Mouse (Mus musculus) heart, postnatal 4 days (tissue): ENCODE measurements around the gene Hdac5. TPM values are rescaled to one million over a fixed set of nuclear protein-coding genes. Genes with fewer than 3 reads are reported as not detected.
"Not testable (repeated sequence)": the region's sequence is repeated elsewhere in the genome, so short reads cannot be mapped to it uniquely, and the experiment has no call there.

Experiments used
- DNase-seq: peaks from one replicate; pipeline ENCODE4 v3.0.0; 2021
- microRNA-seq, 2 experiments: library from miRNA; unstranded; fragments of <30 nt; microRNA quantifications; one replicate each; pipeline ENCODE4 v1.2.0; 2021 to 2022
- total RNA-seq, 2 experiments: library from RNA; stranded (reverse); gene quantifications; 2 replicates each; pipeline ENCODE4 v1.2.3; 2021

Hdac5 gene
- total RNA-seq, 2 experiments from 2014 or later, result 90.7 to 91.4 TPM

DNA sequence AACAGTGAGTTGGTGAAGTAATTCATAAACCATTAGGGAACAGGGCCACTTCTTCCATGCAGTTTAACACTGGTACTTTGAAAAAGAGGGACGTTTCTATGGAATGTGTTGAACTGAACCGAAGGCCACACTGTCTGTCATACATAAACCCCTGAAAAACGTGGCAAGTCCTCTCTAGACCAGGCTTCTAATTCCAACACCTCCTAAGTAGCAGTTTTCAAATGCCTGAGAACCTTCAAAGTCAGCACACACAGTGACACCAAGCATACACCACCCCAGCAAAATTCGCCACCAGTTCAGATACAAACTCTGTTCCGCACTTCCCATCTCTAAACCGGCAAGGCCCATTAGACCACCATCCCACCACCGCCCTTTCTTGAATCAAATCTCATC lies 45.7 kb downstream of the Hdac5 start:
- DNase-seq, result no peak

DNA sequence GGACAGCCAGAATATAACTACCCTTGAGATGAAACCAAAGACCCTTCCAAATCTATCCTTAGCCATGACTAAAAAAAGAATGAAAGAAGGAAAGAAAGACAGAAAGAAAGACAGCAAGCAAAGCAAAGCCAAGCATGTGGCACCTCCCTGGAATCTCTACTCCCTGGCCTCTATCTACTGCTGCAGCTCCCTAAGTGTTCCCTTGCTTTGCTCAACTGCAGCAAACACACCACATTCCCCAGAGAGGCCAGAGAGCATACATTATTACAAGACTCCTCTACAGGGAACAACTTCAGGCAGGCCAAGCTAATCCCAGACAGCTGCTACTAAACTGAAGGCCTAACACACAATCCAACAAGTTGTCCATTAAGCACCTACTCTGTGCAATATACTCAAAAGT lies 50.1 kb downstream of the Hdac5 start:
- DNase-seq, result no peak

- no peak for DNase-seq
These were observed 61.3 kb downstream of the Hdac5 start for GRCm38 (mm10) chr11:102168689-102169088.

DNA sequence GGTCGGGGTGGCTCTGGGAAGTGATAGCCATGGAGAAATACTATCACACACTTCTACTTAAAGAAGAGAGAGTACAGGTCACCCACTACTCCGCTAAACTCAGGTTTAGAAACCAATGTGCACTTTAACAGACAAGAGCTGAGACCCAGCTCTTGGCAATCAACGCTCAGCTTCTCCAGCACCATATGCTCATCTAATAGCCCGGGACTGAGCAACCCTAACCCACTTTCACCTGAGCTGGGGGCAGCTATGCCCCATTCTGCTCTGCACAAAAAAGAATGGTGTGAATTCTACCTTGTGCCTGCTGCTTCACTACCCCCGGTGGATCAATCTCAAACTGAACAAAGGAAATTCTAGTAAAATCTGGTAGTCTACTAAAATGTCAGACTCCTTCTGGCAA lies 62.4 kb downstream of the Hdac5 start:
- no peak for DNase-seq

DNA sequence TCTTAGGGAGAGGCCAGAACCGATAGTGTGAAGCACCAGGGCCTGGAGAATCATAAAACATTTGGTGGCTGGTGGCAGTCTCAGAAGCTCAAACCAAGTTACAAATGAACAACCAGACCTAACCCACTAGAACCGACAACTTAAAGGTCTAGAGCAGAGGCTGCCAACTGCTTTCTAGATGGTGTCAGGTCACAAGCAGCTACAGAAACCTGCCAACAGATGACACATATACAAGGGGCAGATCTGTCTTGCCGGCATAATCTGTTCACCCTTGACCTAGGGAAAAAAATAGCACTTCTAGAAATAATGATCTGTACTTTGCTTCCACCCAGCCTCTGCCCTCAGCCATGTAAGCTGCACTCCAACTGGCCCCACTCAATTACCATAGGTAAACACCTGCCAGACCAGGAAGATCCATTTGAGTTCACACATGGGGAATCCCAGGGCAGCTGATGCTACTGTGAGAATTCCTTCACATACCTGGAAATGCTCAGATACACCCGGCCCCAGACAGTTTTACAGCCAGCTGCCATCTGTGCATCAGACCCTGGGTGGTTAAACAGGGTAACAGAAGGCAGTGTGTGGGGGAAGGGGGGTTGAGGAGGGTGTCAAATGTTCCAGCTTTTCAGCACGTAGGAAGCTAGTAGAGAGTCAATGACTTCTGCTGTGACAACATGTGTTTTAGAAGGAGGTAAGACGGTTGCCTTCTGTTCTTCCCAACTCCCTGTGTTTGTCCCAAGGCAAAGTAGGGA lies 63.8 kb downstream of the Hdac5 start:
- DNase-seq, result no peak

DNA sequence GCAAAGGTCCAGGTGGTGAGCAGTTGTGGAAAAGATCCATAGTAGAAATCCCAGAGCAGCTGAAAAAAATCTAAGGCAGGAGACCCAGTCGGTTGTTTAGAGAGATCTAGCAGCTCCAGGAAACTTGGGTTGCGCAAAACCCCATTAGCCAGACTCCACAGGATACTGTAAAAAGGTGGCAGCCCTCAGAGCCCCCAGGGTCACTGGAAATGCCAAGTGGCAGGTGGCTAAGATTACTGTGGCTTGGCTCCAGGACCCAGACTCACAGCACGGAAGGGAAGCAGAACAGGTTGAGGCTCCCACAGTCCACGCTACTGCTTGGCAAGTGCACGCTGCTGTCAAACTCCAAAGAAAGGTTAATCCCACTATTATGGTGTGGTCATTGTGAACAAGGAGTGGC lies 70.2 kb downstream of the Hdac5 start:
- no peak for DNase-seq

DNA sequence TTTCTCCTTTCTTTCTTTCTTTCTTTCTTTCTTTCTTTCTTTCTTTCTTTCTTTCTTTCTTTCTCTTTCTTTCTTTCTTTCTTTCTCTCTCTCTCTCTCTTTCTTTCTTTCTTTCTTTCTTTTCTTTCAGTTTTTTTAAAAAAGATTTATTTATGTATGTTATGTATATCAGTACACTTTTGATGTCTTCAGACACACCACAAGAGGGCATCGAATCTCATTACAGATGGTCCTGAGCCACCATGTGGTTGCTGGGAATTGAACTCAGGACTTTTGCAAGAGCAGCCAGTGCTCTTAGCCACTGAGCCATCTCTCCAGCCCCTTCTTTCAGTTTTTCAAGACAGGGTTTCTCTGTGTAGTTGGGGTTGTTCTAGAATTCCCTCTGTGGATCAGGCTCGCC lies 71.9 kb downstream of the Hdac5 start:
- not testable (repeated sequence) for DNase-seq

- DNase-seq, result no peak
These were observed 73.2 kb downstream of the Hdac5 start for GRCm38 (mm10) chr11:102156786-102157089.

GRCm38 (mm10) chr11:102156039-102156785 lies 73.8 kb downstream of the Hdac5 start, which contains the start of gene Tmem101:
Gene Tmem101, minus strand, starts transcription at chr11:102156404.
- DNase-seq, result peak; percentile 94

- no peak for DNase-seq
These were observed 82.6 kb downstream of the Hdac5 start for GRCm38 (mm10) chr11:102147213-102147989.

DNA sequence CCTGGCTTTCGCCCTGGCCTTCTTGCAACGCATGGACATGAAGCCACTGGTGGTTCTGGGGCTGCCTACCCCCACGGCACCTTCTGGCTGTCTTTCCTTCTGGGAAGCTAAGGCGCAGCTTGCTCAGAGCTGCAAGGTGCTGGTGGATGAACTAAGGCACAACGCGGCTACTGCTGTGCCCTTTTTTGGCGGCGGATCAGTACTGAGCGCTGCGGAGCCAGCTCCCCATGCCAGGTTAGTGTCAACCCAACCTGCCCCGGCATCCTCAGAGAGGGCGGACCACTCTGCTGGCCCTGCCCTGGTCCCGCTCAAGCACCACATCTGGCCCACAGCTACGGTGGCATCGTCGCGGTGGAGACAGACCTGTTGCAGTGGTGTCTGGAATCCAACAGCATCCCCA lies 83.4 kb downstream of the Hdac5 start:
- no peak for DNase-seq

DNA sequence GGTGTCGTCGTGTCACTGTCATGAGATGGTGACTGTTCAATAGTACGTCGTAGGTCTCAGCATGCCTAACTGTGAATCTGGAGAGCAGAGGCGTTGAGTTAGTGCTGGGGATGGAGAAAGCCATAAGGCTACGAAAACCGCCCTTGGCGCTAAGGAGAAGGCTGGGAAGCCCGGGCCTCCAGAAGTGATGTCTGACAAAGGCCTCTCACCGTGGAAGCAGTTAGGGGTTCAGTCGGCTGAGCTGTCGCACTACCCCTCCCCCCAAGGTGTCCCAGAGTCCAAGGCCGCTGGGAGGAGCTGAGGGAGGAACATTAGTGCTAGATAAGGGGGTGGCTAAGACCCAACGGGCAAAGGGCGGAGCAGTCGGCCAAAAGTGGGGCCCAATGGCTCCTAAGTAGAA lies 84.0 kb downstream of the Hdac5 start:
- no peak for DNase-seq

- no peak for DNase-seq
These were observed 84.4 kb downstream of the Hdac5 start, which contains the start of gene Nags for GRCm38 (mm10) chr11:102145471-102146001. Gene Nags, plus strand, starts transcription at chr11:102145513.

GRCm38 (mm10) chr11:102144957-102145470 lies 85.0 kb downstream of the Hdac5 start:
- DNase-seq, result no peak

Small RNA genes lying within 50 kb of the gene (microRNA-seq; reads per million reads assigned to microRNA genes)
- gene Mir8101, result 1.4 to 1.6 reads per million in 2 experiments

Other genes starting within 250 kb of the Hdac5 start
- not detected for gene Cfap97d1, start 245.9 kb downstream of the Hdac5 start, total RNA-seq
- gene Dusp3, start 243.2 kb downstream of the Hdac5 start, total RNA-seq, result 100 to 1,000 TPM; 149 to 162 TPM
- 1 to 10 TPM; 6.2 to 7.4 TPM for gene Mpp3, start 201.7 kb downstream of the Hdac5 start, total RNA-seq
- gene Cd300lg, start 188.7 kb downstream of the Hdac5 start, total RNA-seq, result 10 to 100 TPM; 32.3 to 36.2 TPM
- gene Mpp2, start 141.7 kb downstream of the Hdac5 start, total RNA-seq, result 1 to 10 TPM; 6.1 to 7.3 TPM
- not detected for gene Ppy, start 128.8 kb downstream of the Hdac5 start, total RNA-seq
- gene Pyy, start 122.3 kb downstream of the Hdac5 start, total RNA-seq, result not detected
- gene Nags, start 84.7 kb downstream of the Hdac5 start, total RNA-seq, result not detected
- 10 to 100 TPM; 15.0 to 15.4 TPM for gene Tmem101, start 73.8 kb downstream of the Hdac5 start, total RNA-seq
- 10 to 100 TPM; 71.3 to 75.3 TPM for gene Lsm12, start 44.9 kb downstream of the Hdac5 start, total RNA-seq
- 10 to 100 TPM; 29.9 to 32.6 TPM for gene G6pc3, start 40.5 kb downstream of the Hdac5 start, total RNA-seq
- 1 to 10 TPM; 5.3 TPM for gene BC030867, start 18.7 kb upstream of the Hdac5 start, total RNA-seq
- gene Asb16, start 38.6 kb upstream of the Hdac5 start, total RNA-seq, result under 1 TPM; 0.33 to 0.41 TPM
- gene Tmub2, start 54.8 kb upstream of the Hdac5 start, total RNA-seq, result 10 to 100 TPM; 26.6 to 27.7 TPM
- 10 to 100 TPM; 36.8 to 39.4 TPM for gene Atxn7l3, start 66.5 kb upstream of the Hdac5 start, total RNA-seq
- gene Ubtf, start 89.6 kb upstream of the Hdac5 start, total RNA-seq, result 10 to 100 TPM; 81.9 to 89.3 TPM
- 10 to 100 TPM in 1 of 2 experiments, 1 to 10 TPM in 1; 7.2 to 22.1 TPM for gene Slc4a1, start 136.0 kb upstream of the Hdac5 start, total RNA-seq
- gene Rundc3a, start 163.2 kb upstream of the Hdac5 start, total RNA-seq, result 1 to 10 TPM in 1 of 2 experiments, under 1 TPM in 1; 0.50 to 1.9 TPM
- 100 to 1,000 TPM; 161 to 165 TPM for gene Slc25a39, start 177.8 kb upstream of the Hdac5 start, total RNA-seq
- 100 to 1,000 TPM; 141 to 144 TPM for gene Grn, start 200.1 kb upstream of the Hdac5 start, total RNA-seq
- gene Fam171a2, start 217.5 kb upstream of the Hdac5 start, total RNA-seq, result 10 to 100 TPM; 30.2 to 30.5 TPM
- gene Itga2b, start 240.0 kb upstream of the Hdac5 start, total RNA-seq, result 1 to 10 TPM; 4.2 to 5.4 TPM